Mouse (Mus musculus) embryonic fibroblast, embryonic 13.5 days (primary cell): ENCODE measurements at regions not wholly inside any gene's neighbourhood (a gene's known extent, or its start where the extent isn't known, plus 50 kb on each side); places are given as distances from the start of the nearest gene placed in this dataset.

Experiments used
- CTCF ChIP-seq: IDR thresholded peaks from 2 replicates; pipeline ENCODE4 v1.5.1; 2011; ENCODE audit warnings: mild to moderate bottlenecking, control low read depth, low read length, moderate library complexity, borderline replicate concordance; ENCODE audit not compliant: insufficient read depth
- POLR2A ChIP-seq: IDR thresholded peaks from 2 replicates; pipeline ENCODE4 v1.6.1; 2011; ENCODE audit warnings: low read depth, mild to moderate bottlenecking, control low read depth, low read length, moderate library complexity

DNA sequence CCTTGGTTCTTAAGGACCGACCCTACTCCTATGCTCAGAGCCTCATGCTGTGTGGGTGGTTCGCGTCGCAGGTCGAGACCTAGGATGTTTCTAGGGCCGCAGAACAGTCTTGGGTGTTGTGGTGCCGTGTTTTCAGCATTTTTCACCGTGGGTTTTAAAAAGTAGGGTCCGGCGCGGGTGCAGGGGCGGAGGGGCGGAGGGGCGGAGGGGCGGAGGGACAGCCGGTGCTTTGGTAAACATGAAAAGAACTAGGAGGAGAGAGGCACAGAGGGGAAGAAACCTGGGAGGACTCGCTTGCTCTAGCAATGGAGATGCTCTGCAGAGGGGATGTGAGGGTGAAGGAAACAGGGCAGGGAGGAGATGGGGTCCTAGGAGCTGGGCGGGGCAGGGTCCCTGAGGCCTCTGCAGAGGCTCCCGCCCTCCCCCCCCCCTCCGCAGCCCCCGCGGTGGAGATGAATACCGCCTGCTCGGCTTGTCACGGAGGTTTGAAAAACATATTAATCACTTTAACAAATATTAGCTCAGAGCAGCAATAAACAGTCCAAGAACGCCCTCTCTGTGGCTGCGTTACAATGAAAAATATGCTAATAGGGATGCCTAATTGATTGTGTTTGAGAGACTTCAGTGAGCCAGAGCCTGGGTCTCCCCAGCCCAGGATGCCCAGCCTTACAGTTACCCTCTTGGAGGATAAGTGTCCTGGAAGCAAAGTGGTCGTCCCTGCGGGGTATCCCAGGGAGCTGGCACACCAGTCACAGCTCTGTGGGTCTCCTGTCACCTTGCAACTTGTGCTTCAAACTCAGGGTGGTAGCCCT, 94.0 kb upstream of the Gm26897 start:
- TF ChIP-seq CTCF (no peak), POLR2A (no peak)
